Mouse (Mus musculus) neural tube, embryonic 14.5 days (tissue): ENCODE measurements around the gene Amigo3. TPM values are rescaled to one million over a fixed set of nuclear protein-coding genes. Genes with fewer than 3 reads are reported as not detected.

Experiments
- ATAC-seq: fragments of 200-750 bp; cut with Nextera tagmentation; 2 replicates; pipeline ENCODE4 v1.8.0; 2017; ENCODE audit warnings: low read depth, mild to moderate bottlenecking, moderate TSS enrichment, moderate library complexity
- H3K27ac ChIP-seq: fragments of 300-500 bp; sonication (generic); 2 replicates; pipeline ENCODE4 v1.5.1; 2014; ENCODE audit warnings: low read depth, mild to moderate bottlenecking, control low read depth, low read length, moderate library complexity, mixed read lengths
- H3K27me3 ChIP-seq: fragments of 300-500 bp; sonication (generic); 2 replicates; pipeline ENCODE4 v1.6.1; 2014; ENCODE audit warnings: low read length; ENCODE audit not compliant: control insufficient read depth, insufficient read depth
- H3K36me3 ChIP-seq: fragments of 300-500 bp; sonication (generic); 2 replicates; pipeline ENCODE4 v1.6.1; 2014; ENCODE audit warnings: low read length, mixed read lengths; ENCODE audit not compliant: control insufficient read depth, insufficient read depth
- H3K4me1 ChIP-seq: fragments of 300-500 bp; sonication (generic); 2 replicates; pipeline ENCODE4 v1.6.1; 2014; ENCODE audit warnings: low read length; ENCODE audit not compliant: control insufficient read depth, insufficient read depth
- H3K4me2 ChIP-seq: fragments of 300-500 bp; sonication (generic); 2 replicates; pipeline ENCODE4 v1.6.1; 2014; ENCODE audit warnings: mild to moderate bottlenecking, low read depth, low read length, control low read depth
- H3K4me3 ChIP-seq: fragments of 300-500 bp; sonication (generic); 2 replicates; pipeline ENCODE4 v1.5.1; 2014; ENCODE audit warnings: low read depth, low read length, control low read depth, mixed read lengths
- H3K9ac ChIP-seq: fragments of 300-500 bp; sonication (generic); replicated peaks from 2 replicates; pipeline ENCODE4 v1.6.1; 2014; ENCODE audit warnings: low read depth, mild to moderate bottlenecking, control low read depth, low read length, mixed read lengths
- H3K9me3 ChIP-seq: fragments of 300-500 bp; sonication (generic); 2 replicates; pipeline ENCODE4 v1.6.1; 2016; ENCODE audit warnings: low read length; ENCODE audit not compliant: control insufficient read depth
- WGBS: fragments of 180-500 bp; shearing (Covaris S2); extraction: QIAGEN DNeasy Blood & Tissue Kit; methylation state at CpG from one replicate; pipeline ENCODE4 v1.1.7; 2014; 5-methylcytosine and 5-hydroxymethylcytosine counted together
- polyA plus RNA-seq: library from polyadenylated mRNA; unstranded; fragments of >200 nt; fragmentation: Nextera tagmentation; extraction: Ambion mirVana; gene quantifications from 2 replicates; pipeline ENCODE4 v1.2.1, GENCODE M21; 2014

The Amigo3 gene
- polyA plus RNA-seq, 1 experiment from 2014 or later = 2.8 TPM

GRCm38 (mm10) chr9:108056361-108057261, 3.7 kb downstream of the Amigo3 start:
- H3K36me3 ChIP-seq = peaks cover 43% of the 10 kb centered on the region

GRCm38 (mm10) chr9:108057262-108057562, 4.3 kb downstream of the Amigo3 start:
- Histone ChIP-seq H3K4me3 (no peak overlapping the region), H3K4me1 (no peaks in the 10 kb centered on the region), H3K4me2 (no peak overlapping the region), H3K27me3 (no peaks in the 10 kb centered on the region), H3K36me3 (peaks cover 49% of the 10 kb centered on the region), H3K9me3 (no peaks in the 10 kb centered on the region), H3K9ac (no peak overlapping the region), H3K27ac (no peak overlapping the region)
- 96% methylated on average over 5 of the region's 5 CpGs for WGBS
- no peak for ATAC-seq

More at GRCm38 (mm10) chr9:108056361-108057261, 3.7 kb downstream of the Amigo3 start:
- Histone ChIP-seq H3K9me3 (no peaks in the 10 kb centered on the region), H3K27ac (no peak overlapping the region), H3K4me3 (no peak overlapping the region), H3K27me3 (no peaks in the 10 kb centered on the region), H3K4me2 (no peak overlapping the region), H3K4me1 (no peaks in the 10 kb centered on the region), H3K9ac (no peak overlapping the region)
- no peak for ATAC-seq
- WGBS = 86% methylated on average over 28 of the region's 28 CpGs

DNA sequence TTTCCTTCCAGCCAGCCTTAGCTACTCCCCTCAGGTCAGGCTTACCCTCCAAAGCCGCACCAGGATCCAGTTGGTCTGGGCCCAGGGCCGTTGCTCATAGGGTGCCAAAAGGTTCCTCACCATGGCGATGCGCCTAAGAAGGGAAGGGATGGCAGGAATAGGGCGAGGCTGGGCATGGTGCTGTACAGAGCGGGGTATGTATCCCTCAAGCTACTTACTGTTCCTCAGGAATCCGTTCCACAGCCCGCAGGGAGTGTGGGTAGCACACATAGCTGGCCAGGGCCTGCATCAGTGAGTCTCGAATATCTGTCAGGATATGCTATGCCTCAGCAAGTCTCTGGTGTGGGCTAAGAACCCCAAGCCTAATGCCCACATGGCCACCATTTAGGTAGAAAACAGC, 5.3 kb downstream of the Amigo3 start:
- H3K4me3 ChIP-seq = no peak overlapping the region
- H3K4me2 ChIP-seq = no peak overlapping the region
- no peak overlapping the region for H3K9ac ChIP-seq
- no peaks in the 10 kb centered on the region for H3K9me3 ChIP-seq
- WGBS = 93% methylated on average over 9 of the region's 9 CpGs
- no peak for ATAC-seq
- peaks cover 58% of the 10 kb centered on the region for H3K36me3 ChIP-seq
- H3K27ac ChIP-seq = no peak overlapping the region
- H3K27me3 ChIP-seq = no peaks in the 10 kb centered on the region
- no peaks in the 10 kb centered on the region for H3K4me1 ChIP-seq

DNA sequence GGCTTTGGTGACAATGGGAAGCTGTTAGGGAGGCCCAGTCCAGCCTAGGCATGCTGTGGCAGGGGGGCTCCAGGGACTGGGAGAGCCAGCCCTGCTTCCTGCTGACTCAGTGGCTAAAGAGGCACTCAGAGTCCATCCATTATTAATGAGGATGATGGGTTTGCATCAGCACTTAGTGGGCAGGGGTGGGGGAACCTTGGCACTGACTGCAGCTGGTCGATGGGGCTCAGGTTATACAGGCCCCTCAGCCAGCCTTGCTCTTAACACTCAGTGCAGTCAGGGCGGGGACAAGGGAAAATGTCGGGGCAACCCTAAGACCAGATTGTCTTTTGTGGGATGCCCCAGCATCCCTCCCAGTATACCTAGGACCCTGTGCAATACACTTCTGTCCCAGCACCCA, 9.2 kb downstream of the Amigo3 start:
- peak; percentile 58; the same call in 1 of the 2 replicates for ATAC-seq
- no peak overlapping the region for H3K4me3 ChIP-seq
- WGBS = 81% methylated on average over 3 of the region's 3 CpGs
- H3K9me3 ChIP-seq = no peaks in the 10 kb centered on the region
- H3K9ac ChIP-seq = no peak overlapping the region
- H3K27me3 ChIP-seq = no peaks in the 10 kb centered on the region
- H3K4me1 ChIP-seq = no peaks in the 10 kb centered on the region
- no peak overlapping the region for H3K4me2 ChIP-seq
- no peak overlapping the region for H3K27ac ChIP-seq
- peaks cover 38% of the 10 kb centered on the region for H3K36me3 ChIP-seq

DNA sequence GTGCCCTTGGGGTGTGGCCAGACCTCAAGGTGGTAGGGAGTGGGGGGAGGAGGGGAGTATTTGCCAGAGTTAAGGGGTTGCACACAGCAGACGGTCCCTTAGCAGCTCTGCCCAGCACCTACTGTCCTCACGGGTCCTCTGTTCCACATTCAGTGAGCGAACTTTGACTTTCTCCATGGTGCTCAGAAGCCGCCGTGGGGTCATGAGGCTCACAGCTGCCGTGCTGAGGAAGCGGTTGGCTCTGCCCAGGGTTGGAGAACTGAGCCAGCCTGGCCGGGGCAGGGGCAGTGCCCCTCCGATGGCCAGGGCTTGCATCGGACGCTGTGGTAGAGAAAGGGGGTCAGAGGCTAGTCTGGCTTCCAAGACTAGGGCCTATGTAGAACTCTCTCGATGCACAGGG, 10.4 kb downstream of the Amigo3 start:
- Histone ChIP-seq H3K9ac (no peak overlapping the region), H3K27me3 (no peaks in the 10 kb centered on the region), H3K9me3 (no peaks in the 10 kb centered on the region), H3K36me3 (peaks cover 38% of the 10 kb centered on the region; the same call in 1 of the 2 replicates), H3K27ac (no peak overlapping the region), H3K4me3 (no peak overlapping the region), H3K4me2 (no peak overlapping the region), H3K4me1 (no peaks in the 10 kb centered on the region)
- 90% methylated on average over 12 of the region's 12 CpGs for WGBS
- no peak for ATAC-seq

DNA sequence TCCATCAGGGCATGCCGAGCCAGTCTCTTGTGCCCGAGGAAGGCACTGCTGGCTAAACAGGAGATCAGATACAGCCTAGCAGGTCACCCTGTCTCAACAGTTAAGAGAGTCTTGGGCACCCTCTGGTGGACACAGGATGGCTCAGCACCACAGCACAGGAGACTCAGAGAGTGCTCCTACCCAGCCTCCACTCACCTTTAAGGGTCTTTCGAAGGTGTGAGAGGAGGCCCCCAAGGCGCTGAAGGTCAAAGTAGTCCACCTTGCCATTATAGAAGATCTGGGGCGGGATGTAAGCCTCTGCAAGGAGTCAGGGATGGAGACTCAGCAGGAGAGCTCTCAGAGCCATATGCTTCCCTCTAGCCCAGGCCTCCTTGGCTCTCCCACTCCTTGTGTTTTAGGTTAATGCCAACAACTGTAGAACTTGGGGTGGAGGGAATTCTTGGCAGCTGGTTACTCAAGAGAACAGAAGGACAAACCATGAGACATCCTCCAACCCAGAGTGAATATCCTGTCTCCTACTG, 12.6 kb downstream of the Amigo3 start:
- Histone ChIP-seq H3K27ac (no peak overlapping the region), H3K4me3 (no peak overlapping the region), H3K9me3 (no peaks in the 10 kb centered on the region), H3K36me3 (peaks cover 31% of the 10 kb centered on the region), H3K27me3 (no peaks in the 10 kb centered on the region), H3K4me2 (no peak overlapping the region), H3K4me1 (no peaks in the 10 kb centered on the region), H3K9ac (no peak overlapping the region)
- no peak; the same call in 1 of the 2 replicates for ATAC-seq
- WGBS = 63% methylated on average over 5 of the region's 5 CpGs

DNA sequence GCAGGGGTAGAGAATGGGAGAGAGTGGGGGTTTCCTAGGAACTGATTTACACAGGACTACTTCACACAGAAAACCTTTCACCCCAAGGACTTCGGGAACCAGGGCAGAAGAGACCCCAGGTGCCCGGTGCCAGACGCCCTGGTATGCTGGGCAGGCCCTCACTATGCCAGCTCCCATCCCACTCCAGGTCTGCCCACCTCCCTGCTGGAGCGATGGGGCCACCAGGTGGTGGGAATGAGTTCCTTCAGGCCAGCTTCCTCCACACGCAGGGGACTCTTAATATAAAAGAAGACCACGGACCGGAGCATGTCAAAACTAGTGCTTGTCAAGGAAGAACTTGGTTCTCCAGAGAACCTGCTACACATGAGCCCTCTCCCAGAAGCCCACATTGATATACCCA, 14.2 kb downstream of the Amigo3 start:
- H3K27ac ChIP-seq = no peak overlapping the region
- ATAC-seq = no peak
- H3K4me1 ChIP-seq = no peaks in the 10 kb centered on the region
- H3K4me3 ChIP-seq = no peak overlapping the region
- peaks cover 22% of the 10 kb centered on the region for H3K36me3 ChIP-seq
- WGBS = 84% methylated on average over 7 of the region's 7 CpGs
- H3K9me3 ChIP-seq = no peaks in the 10 kb centered on the region
- H3K27me3 ChIP-seq = no peaks in the 10 kb centered on the region
- H3K4me2 ChIP-seq = no peak overlapping the region
- H3K9ac ChIP-seq = no peak overlapping the region

GRCm38 (mm10) chr9:108067900-108068299, 14.9 kb downstream of the Amigo3 start:
- Histone ChIP-seq H3K4me3 (no peak overlapping the region), H3K9ac (no peak overlapping the region), H3K27ac (no peak overlapping the region), H3K4me2 (no peak overlapping the region), H3K9me3 (no peaks in the 10 kb centered on the region), H3K27me3 (no peaks in the 10 kb centered on the region), H3K4me1 (no peaks in the 10 kb centered on the region), H3K36me3 (peaks cover 17% of the 10 kb centered on the region)
- 22% methylated on average over 8 of the region's 8 CpGs for WGBS
- ATAC-seq = peak; percentile 35; the same call in 1 of the 2 replicates

GRCm38 (mm10) chr9:108069007-108069406, 16.0 kb downstream of the Amigo3 start:
- no peak overlapping the region for H3K9ac ChIP-seq
- H3K27me3 ChIP-seq = no peaks in the 10 kb centered on the region
- H3K4me1 ChIP-seq = no peaks in the 10 kb centered on the region
- no peaks in the 10 kb centered on the region for H3K9me3 ChIP-seq
- H3K36me3 ChIP-seq = peaks cover 8% of the 10 kb centered on the region; the same call in 1 of the 2 replicates
- H3K27ac ChIP-seq = no peak overlapping the region
- H3K4me2 ChIP-seq = no peak overlapping the region
- no peak for ATAC-seq
- WGBS = 90% methylated on average over 9 of the region's 9 CpGs
- H3K4me3 ChIP-seq = no peak overlapping the region
